Mouse (Mus musculus): Measurements from ENCODE around the gene Gatd1. TPM values are rescaled to one million over a fixed set of nuclear protein-coding genes. Genes with fewer than 3 reads are reported as not detected.

Gatd1 gene
- total and polyA plus RNA-seq, 3 experiments, result 21.6 to 35.9 TPM; not detected in 1

- TF ChIP-seq HCFC1 (IDR thresholded peaks at IDR 0.05; ENCODE audit: low read depth, low read length) (no peak; the same call in 1 of the 2 replicates), KAT2A (conservative IDR thresholded peaks at IDR 0.05; ENCODE audit: low read depth, low read length) (no peak), MYC (IDR thresholded peaks at IDR 0.05; ENCODE audit: low read depth, low read length) (peak; percentile 75)
Observed at GRCm38 (mm10) chr7:141437178-141438120, 23.5 kb upstream of the Gatd1 start, which contains the start of gene Slc25a22 (continued).

DNA sequence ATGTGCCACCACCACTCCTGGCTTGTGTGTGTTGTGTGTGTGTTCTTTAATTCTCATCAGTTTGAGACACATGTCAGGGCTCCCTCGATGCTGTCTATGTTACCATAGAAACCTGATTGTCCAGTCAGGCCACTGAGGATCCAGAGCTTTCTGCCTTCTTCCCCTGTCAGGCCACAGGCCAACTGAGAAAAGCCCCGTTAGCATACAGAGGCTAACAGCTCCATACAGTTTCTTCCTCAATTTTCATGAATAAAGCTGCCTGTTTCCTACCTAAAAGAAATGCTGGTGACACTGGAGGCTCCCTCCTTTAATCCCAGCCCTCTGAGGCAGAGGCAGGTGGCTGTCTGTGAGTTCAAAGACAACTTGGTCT lies 22.6 kb upstream of the Gatd1 start:
- TF ChIP-seq GATA1 (IDR thresholded peaks at IDR 0.05; ENCODE audit: low read depth, low read length), result no peak

DNA sequence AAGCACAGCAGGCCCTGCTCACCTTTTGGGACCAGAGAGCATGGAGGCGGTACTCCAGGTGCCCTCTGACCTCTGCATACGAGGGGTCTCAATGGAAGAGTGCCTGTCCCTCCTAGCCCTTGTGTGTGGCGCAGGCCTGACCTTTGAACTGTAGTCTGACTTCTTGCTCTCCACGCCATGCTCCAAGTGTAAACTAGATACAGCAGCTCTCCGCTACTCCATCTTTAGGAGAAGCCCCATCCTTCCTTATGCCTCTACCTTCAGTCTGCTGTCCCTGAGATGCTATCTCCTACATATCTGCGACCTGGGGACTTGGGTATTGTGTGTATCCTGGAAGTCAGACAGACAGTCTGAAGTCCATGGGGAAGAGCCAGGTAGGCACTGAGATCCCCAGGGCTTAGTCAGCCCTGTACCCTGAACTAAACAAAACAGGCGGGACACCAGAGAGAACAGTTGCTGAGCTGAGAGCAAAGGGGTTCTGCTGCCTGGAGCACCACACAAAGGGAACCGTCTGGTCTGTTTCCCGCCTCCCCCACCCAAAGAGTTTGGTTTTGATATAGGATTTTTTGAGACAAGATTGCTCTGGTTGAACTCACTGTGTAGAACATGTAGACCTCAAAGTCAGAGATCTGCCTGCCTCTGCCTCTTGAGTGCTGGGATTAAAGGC lies 22.1 kb upstream of the Gatd1 start:
- Histone ChIP-seq H3K27me3 (ENCODE audit: control insufficient read depth in 1 of 2, insufficient read depth in 2 of 2, low read length in 2 of 2) (no peaks in the 10 kb centered on the region), H3K9ac (ENCODE audit: control insufficient read depth, low read depth, low read length, poor library complexity, severe bottlenecking) (peak overlapping the region; percentile 5; the same call in 1 of the 2 replicates), H3K9me3 (replicated peaks; ENCODE audit: insufficient read depth, low read length) (no peaks in the 10 kb centered on the region), H3K4me1 (ENCODE audit: control insufficient read depth in 1 of 2, insufficient read depth in 2 of 2, low read length in 2 of 2) (peaks cover 4 to 22% of the 10 kb centered on the region in 2 experiments; a peak in 3 of 4 replicates), H3K4me3 (ENCODE audit: control insufficient read depth in 1 of 2, insufficient read depth in 1 of 2, low read depth in 2 of 2, low read length in 2 of 2) (peak overlapping the region; percentile 42 to 90; a peak in 2 of 4 replicates), H3K79me2 (ENCODE audit: control insufficient read depth, insufficient read depth, low read length, poor library complexity) (peaks cover 28% of the 10 kb centered on the region), H3K36me3 (ENCODE audit: control insufficient read depth in 1 of 2, insufficient read depth in 2 of 2, low read length in 2 of 2) (peaks cover 0 to 20% of the 10 kb centered on the region in 2 experiments; a peak in 3 of 4 replicates), H3K27ac (ENCODE audit: control insufficient read depth, low read depth, low read length) (peak overlapping the region; percentile 59; the same call in 1 of the 2 replicates)
- TF ChIP-seq SMC3 (IDR thresholded peaks at IDR 0.05; ENCODE audit: low read depth, low read length) (no peak), TBP (IDR thresholded peaks at IDR 0.05; ENCODE audit: low read depth, low read length) (no peak), ZKSCAN1 (IDR thresholded peaks at IDR 0.05; ENCODE audit: low read depth, low read length) (no peak), RAD21 (IDR thresholded peaks at IDR 0.05; ENCODE audit: low read depth, low read length) (no peak), NELFE (IDR thresholded peaks at IDR 0.05; ENCODE audit: low read depth, low read length) (no peak), POLR2A (IDR thresholded peaks at IDR 0.05; ENCODE audit: control insufficient read depth in 1 of 2, insufficient read depth in 1 of 2, low read depth in 1 of 2, low read length in 2 of 2, poor library complexity in 1 of 2) (no peak), ETS1 (IDR thresholded peaks at IDR 0.05; ENCODE audit: low read depth, low read length) (no peak), RCOR1 (IDR thresholded peaks at IDR 0.05; ENCODE audit: low read depth, low read length) (no peak), TCF12 (IDR thresholded peaks at IDR 0.05; ENCODE audit: low read depth, low read length) (no peak), CTCF (IDR thresholded peaks at IDR 0.05 in 2 of 3, conservative IDR thresholded peaks at IDR 0.05 in 1 of 3; ENCODE audit: control insufficient read depth in 1 of 3, insufficient read depth in 1 of 3, low read depth in 2 of 3, low read length in 3 of 3, poor library complexity in 1 of 3, severe bottlenecking in 1 of 3) (no peak), UBTF (IDR thresholded peaks at IDR 0.05; ENCODE audit: borderline replicate concordance, insufficient read depth, low read depth, low read length) (no peak), MYB (IDR thresholded peaks at IDR 0.05; ENCODE audit: low read depth, low read length) (no peak), TAL1 (IDR thresholded peaks at IDR 0.05; ENCODE audit: low read length) (no peak), GATA1 (IDR thresholded peaks at IDR 0.05; ENCODE audit: low read depth, low read length) (no peak)
- no peak for DNase-seq (ENCODE audit: low read depth, low spot score)

More for the DNA sequence above, 22.6 kb upstream of the Gatd1 start:
- no peaks in the 10 kb centered on the region for H3K9me3 ChIP-seq (replicated peaks; ENCODE audit: insufficient read depth, low read length)
- peak overlapping the region; percentile 86 to 90 for H3K4me3 ChIP-seq (ENCODE audit: control insufficient read depth in 1 of 2, insufficient read depth in 1 of 2, low read depth in 2 of 2, low read length in 2 of 2)
- peaks cover 28% of the 10 kb centered on the region for H3K79me2 ChIP-seq (ENCODE audit: control insufficient read depth, insufficient read depth, low read length, poor library complexity)
- no peaks in the 10 kb centered on the region for H3K27me3 ChIP-seq (ENCODE audit: control insufficient read depth in 1 of 2, insufficient read depth in 2 of 2, low read length in 2 of 2)
- peak overlapping the region; percentile 59 for H3K27ac ChIP-seq (ENCODE audit: control insufficient read depth, low read depth, low read length)
- peaks cover 0 to 20% of the 10 kb centered on the region in 2 experiments; a peak in 3 of 4 replicates for H3K36me3 ChIP-seq (ENCODE audit: control insufficient read depth in 1 of 2, insufficient read depth in 2 of 2, low read length in 2 of 2)
- H3K9ac ChIP-seq (ENCODE audit: control insufficient read depth, low read depth, low read length, poor library complexity, severe bottlenecking), result peak overlapping the region; percentile 90
- peak; percentile 40 for DNase-seq (ENCODE audit: low read depth, low spot score)
- H3K4me1 ChIP-seq (ENCODE audit: control insufficient read depth in 1 of 2, insufficient read depth in 2 of 2, low read length in 2 of 2), result peaks cover 4 to 22% of the 10 kb centered on the region in 2 experiments; a peak in 3 of 4 replicates
